Mouse (Mus musculus) stomach, postnatal 0 days (tissue): ENCODE measurements around the gene Fam129b. TPM values are rescaled to one million over a fixed set of nuclear protein-coding genes. Genes with fewer than 3 reads are reported as not detected.
A peak's percentile ranks its signal among the peaks of the same experiment; 100 is the strongest.

Source experiments
- ATAC-seq: fragments of 200-750 bp; cut with Nextera tagmentation; 2 replicates; pipeline ENCODE4 v1.8.0; 2017; ENCODE audit not compliant: low FRiP score, low TSS enrichment
- DNase-seq: peaks from one replicate; pipeline ENCODE4 v3.0.0-alpha.2; 2016; ENCODE audit warnings: low spot score
- H3K27ac ChIP-seq: fragments of 300-500 bp; sonication (generic); replicated peaks from 2 replicates; pipeline ENCODE4 v1.5.1; 2014; ENCODE audit warnings: mild to moderate bottlenecking, control low read depth
- H3K27me3 ChIP-seq: fragments of 300-500 bp; sonication (generic); 2 replicates; pipeline ENCODE4 v1.6.1; 2014; ENCODE audit warnings: low read length; ENCODE audit not compliant: control insufficient read depth, insufficient read depth
- H3K36me3 ChIP-seq: fragments of 300-500 bp; sonication (generic); 2 replicates; pipeline ENCODE4 v1.6.1; 2014; ENCODE audit warnings: low read length, mixed read lengths; ENCODE audit not compliant: control insufficient read depth, insufficient read depth
- H3K4me1 ChIP-seq: fragments of 300-500 bp; sonication (generic); replicated peaks from 2 replicates; pipeline ENCODE4 v1.6.1; 2014; ENCODE audit warnings: antibody characterized with exemption; ENCODE audit not compliant: control insufficient read depth, insufficient read depth
- H3K4me2 ChIP-seq: fragments of 300-500 bp; sonication (generic); replicated peaks from 2 replicates; pipeline ENCODE4 v1.6.1; 2014; ENCODE audit warnings: low read depth, mild to moderate bottlenecking, control low read depth, moderate library complexity
- H3K4me3 ChIP-seq: fragments of 300-500 bp; sonication (generic); 2 replicates; pipeline ENCODE4 v1.5.1; 2014; ENCODE audit warnings: low read depth, low read length, control low read depth
- H3K9ac ChIP-seq: fragments of 300-500 bp; sonication (generic); 2 replicates; pipeline ENCODE4 v1.6.1; 2014; ENCODE audit warnings: mild to moderate bottlenecking, low read length, control low read depth, mixed read lengths
- H3K9me3 ChIP-seq: fragments of 300-500 bp; sonication (generic); 2 replicates; pipeline ENCODE4 v1.6.1; 2016; ENCODE audit warnings: low read length; ENCODE audit not compliant: control insufficient read depth
- CTCF ChIP-seq: IDR thresholded peaks from 2 replicates; pipeline ENCODE4 v1.5.1; 2016; ENCODE audit warnings: antibody characterized with exemption, low read depth, mild to moderate bottlenecking, moderate library complexity
- EP300 ChIP-seq: optimal IDR thresholded peaks from 2 replicates; pipeline ENCODE3; 2016; ENCODE audit warnings: antibody characterized with exemption
- WGBS: fragments of 180-500 bp; shearing (Covaris S2); extraction: QIAGEN DNeasy Blood & Tissue Kit; methylation state at CpG from one replicate; pipeline ENCODE4 v1.1.7; 2014; 5-methylcytosine and 5-hydroxymethylcytosine counted together
- polyA plus RNA-seq: library from polyadenylated mRNA; unstranded; fragments of >200 nt; fragmentation: Nextera tagmentation; extraction: Ambion mirVana; gene quantifications from 2 replicates; pipeline ENCODE4 v1.2.1, GENCODE M21; 2015

The Fam129b gene
- polyA plus RNA-seq, 1 experiment from 2014 or later: 90.7 TPM

DNA sequence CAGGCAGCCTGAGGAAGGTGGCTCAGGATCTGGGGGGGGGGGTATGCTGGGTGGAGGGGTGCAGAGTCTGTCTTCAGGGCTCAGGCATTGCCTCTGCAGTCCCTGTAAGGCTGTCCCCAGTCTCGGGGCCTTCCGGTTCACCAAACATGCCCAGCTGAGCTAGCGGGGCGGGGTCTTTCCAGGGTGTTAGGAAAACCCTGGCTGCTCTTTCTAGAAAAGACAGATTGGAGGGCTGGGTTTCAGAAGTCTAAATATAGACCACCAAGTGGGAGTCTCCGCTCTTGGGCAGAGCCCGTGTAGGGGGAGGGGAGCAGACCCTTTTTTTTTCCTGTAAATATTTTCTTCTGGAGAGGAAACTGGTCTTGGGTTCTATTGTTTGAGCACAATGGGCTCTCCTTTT is 32.4 kb downstream of the Fam129b start:
- Histone ChIP-seq H3K27me3 (no peaks in the 10 kb centered on the region), H3K9ac (0 out of 2 replicates have a peak overlapping the region, but pooled peaks have one; percentile 23), H3K9me3 (no peaks in the 10 kb centered on the region), H3K4me1 (peaks cover 18% of the 10 kb centered on the region), H3K4me2 (peak overlapping the region; percentile 39; the same call in 1 of the 2 replicates), H3K36me3 (peaks cover 8% of the 10 kb centered on the region), H3K27ac (peak overlapping the region; percentile 95), H3K4me3 (0 out of 2 replicates have a peak overlapping the region, but pooled peaks have one; percentile 6)
- TF ChIP-seq CTCF (no peak), EP300 (peak; percentile 81)
- WGBS: 9% methylated on average over 6 of the region's 6 CpGs
- DNase-seq (peak; percentile 67), ATAC-seq (peak; percentile 16; the same call in 1 of the 2 replicates)

DNA sequence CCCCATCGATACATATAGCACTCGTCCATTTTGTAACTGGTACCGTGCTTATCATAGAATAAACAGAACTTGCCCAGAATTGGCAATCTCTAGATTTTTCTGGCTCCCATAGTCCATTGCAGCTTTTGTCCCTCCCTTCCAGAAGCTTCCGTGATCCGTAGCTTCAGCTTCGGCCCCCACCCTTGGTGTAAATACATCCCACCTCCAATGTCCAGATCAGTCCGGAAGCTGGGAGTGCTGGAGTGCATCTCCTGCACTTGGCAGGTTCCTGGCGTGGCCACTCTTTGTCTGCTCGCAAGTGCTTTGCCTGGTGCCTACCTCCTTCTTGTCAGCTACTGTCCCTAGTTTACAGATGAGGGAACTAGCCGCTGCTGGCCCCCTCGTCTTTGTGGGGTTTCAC is 32.9 kb downstream of the Fam129b start:
- Histone ChIP-seq H3K27ac (peak overlapping the region; percentile 95), H3K4me3 (0 out of 2 replicates have a peak overlapping the region, but pooled peaks have one; percentile 6), H3K4me1 (peaks cover 17% of the 10 kb centered on the region), H3K36me3 (peaks cover 8% of the 10 kb centered on the region), H3K9me3 (no peaks in the 10 kb centered on the region), H3K9ac (0 out of 2 replicates have a peak overlapping the region, but pooled peaks have one; percentile 23), H3K27me3 (no peaks in the 10 kb centered on the region), H3K4me2 (peak overlapping the region; percentile 39; the same call in 1 of the 2 replicates)
- 12% methylated on average over 11 of the region's 11 CpGs for WGBS
- ATAC-seq (peak; percentile 22), DNase-seq (peak; percentile 65)
- TF ChIP-seq CTCF: no peak
- TF ChIP-seq EP300: no peak

DNA sequence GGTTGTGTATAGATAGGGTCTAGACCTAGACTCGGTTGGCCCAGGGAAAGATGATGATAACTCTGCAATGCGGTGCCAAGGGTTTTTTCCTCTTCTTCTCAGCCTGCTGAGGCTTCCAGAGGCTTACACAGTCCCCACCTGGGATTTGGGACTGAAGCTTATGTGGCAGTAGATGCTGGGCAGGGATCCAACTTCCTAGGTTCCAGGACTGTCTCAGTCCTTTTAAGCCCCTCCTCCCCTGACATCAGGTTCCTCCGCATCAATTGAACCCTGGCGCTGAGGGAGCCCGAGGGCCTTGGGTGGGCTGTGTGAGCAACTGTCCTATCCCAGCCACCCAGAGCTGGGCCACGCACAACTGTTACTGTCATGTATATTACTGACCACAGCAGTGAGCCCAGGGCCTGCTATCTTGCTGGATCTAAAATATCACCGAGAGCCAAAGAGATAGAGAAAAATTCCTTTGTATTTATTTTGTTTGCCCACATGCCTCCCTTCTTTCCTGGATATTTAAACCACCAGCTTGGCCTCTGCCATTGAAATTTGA is 35.8 kb downstream of the Fam129b start:
- 76% methylated on average over 7 of the region's 7 CpGs for WGBS
- TF ChIP-seq CTCF: no peak
- TF ChIP-seq EP300: no peak
- no peak overlapping the region for H3K9ac ChIP-seq

DNA sequence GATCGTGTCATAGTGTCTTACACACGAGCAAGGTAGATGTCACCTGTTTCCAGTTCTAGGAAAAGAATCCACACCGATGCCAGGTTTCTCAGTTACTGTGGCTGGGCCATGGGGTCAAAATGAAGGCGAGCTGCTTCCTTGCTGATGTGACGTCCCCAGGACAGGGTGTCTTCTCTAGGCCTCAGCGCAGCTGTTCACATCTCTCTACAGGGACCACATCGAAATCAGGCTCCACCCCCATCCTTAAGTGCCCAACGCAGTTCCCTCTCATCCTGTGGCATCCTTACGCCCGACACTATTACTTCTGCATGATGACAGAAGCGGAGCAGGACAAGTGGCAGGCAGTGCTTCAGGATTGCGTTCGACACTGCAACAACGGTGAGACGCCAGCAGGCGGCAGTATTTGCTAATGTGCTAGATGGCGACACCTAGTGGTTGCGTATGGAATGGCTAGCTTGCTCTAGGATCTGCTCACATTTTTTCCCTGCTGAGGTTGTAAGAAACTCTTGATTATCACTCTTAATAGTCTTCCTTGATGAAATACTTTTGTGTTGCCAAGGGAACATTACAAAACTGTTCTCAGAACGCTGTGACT is 36.4 kb downstream of the Fam129b start:
- H3K4me2 ChIP-seq: no peak overlapping the region
- ATAC-seq (0 out of 2 replicates have a peak, but pooled peaks have one; percentile 13), DNase-seq (peak; percentile 87)
- H3K36me3 ChIP-seq: peaks cover 11% of the 10 kb centered on the region
- peaks cover 20% of the 10 kb centered on the region for H3K4me1 ChIP-seq
- no peak overlapping the region for H3K9ac ChIP-seq
- WGBS: 31% methylated on average over 19 of the region's 19 CpGs
- no peaks in the 10 kb centered on the region for H3K27me3 ChIP-seq
- TF ChIP-seq EP300 (no peak), CTCF (peak; percentile 100)
- H3K4me3 ChIP-seq: no peak overlapping the region
- no peak overlapping the region for H3K27ac ChIP-seq
- H3K9me3 ChIP-seq: no peaks in the 10 kb centered on the region

More for the DNA sequence above, 35.8 kb downstream of the Fam129b start:
- ATAC-seq (no peak), DNase-seq (no peak)
- peaks cover 8% of the 10 kb centered on the region for H3K36me3 ChIP-seq
- H3K27me3 ChIP-seq: no peaks in the 10 kb centered on the region
- H3K4me1 ChIP-seq: peaks cover 23% of the 10 kb centered on the region
- H3K4me3 ChIP-seq: no peak overlapping the region
- H3K4me2 ChIP-seq: no peak overlapping the region
- H3K27ac ChIP-seq: 0 out of 2 replicates have a peak overlapping the region, but pooled peaks have one; percentile 24
- H3K9me3 ChIP-seq: no peaks in the 10 kb centered on the region

DNA sequence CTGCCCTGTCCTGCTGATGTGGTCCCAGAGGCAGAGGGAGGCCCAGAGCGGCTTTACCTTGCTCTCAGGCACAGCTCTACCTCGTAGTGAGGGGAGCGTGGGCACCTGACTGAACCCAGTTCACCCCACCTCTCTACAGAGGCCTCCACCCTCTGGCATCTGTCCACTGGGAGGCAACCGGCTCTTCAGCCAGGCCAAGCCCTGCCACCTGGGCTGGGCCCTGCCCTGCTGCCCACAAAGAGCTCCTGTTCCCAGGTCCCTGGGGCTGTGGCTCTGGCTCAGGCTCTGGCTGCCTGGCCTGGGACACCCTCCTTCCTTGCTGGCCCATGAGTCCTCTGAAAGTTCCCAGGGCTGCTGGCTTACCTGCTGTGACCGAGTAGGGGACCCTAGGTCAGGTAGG is 38.4 kb downstream of the Fam129b start:
- peak overlapping the region; percentile 90 for H3K27ac ChIP-seq
- ATAC-seq: peak; percentile 68
- DNase-seq: peak; percentile 71
- peaks cover 22% of the 10 kb centered on the region for H3K36me3 ChIP-seq
- no peaks in the 10 kb centered on the region for H3K9me3 ChIP-seq
- no peak for TF ChIP-seq CTCF
- no peak for TF ChIP-seq EP300
- H3K27me3 ChIP-seq: no peaks in the 10 kb centered on the region
- peak overlapping the region; percentile 45 for H3K9ac ChIP-seq
- peaks cover 10% of the 10 kb centered on the region for H3K4me1 ChIP-seq
- WGBS: 60% methylated on average over 4 of the region's 5 CpGs
- H3K4me2 ChIP-seq: peak overlapping the region; percentile 20; the same call in 1 of the 2 replicates
- no peak overlapping the region for H3K4me3 ChIP-seq

DNA sequence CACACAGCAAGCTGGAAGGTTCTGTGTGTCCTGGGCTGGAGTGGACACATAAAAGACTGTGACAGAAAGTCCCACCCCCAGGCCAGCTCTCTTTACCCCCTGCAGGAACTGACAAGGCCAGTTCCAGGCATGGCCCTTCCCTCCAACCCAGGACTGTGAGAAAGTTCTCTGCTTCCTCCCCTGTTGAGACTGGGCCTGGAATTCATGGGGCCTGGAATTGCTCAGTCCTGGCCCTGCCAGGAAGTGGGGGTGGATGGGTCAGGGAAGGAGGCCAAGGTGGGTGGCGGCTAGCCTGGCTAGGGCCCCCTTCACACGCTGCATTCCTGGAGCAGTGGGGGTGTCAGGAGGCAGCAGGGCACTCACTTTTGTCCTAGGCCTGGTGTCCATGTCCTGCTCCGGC is 39.0 kb downstream of the Fam129b start:
- Histone ChIP-seq H3K27ac (peak overlapping the region; percentile 90), H3K9ac (peak overlapping the region; percentile 45), H3K4me2 (0 out of 2 replicates have a peak overlapping the region, but pooled peaks have one; percentile 20), H3K27me3 (no peaks in the 10 kb centered on the region), H3K36me3 (peaks cover 27% of the 10 kb centered on the region), H3K4me3 (no peak overlapping the region), H3K4me1 (peaks cover 10% of the 10 kb centered on the region), H3K9me3 (no peaks in the 10 kb centered on the region)
- peak; percentile 45 for ATAC-seq
- WGBS: 34% methylated on average over 3 of the region's 3 CpGs
- peak; percentile 59 for DNase-seq
- no peak for TF ChIP-seq EP300
- no peak for TF ChIP-seq CTCF
